ENCODE assay signal across 8 mouse cellular contexts in genomic region chr4:126200656-126201055, GRCm38 (mm10). TPM values are rescaled to one million over a fixed set of nuclear protein-coding genes. Genes with fewer than 3 reads are reported as not detected.
DNase-seq lines count a peak whose midpoint lies in the region; ATAC-seq and TF ChIP-seq lines count a peak whose summit lies in the region.

No protein-coding gene starts in this region.

- H3K9ac ChIP-seq in embryonic facial prominence, embryonic 14.5 days (ENCODE audit: low read depth, low read length) = peak overlapping the region; percentile 91
- no peak overlapping the region for H3K9ac ChIP-seq in midbrain, embryonic 16.5 days (ENCODE audit: low read depth, low read length)

- no peaks in the 10 kb centered on the region for H3K9me3 ChIP-seq in embryonic facial prominence, embryonic 14.5 days (ENCODE audit: control insufficient read depth, low read length)
- H3K9me3 ChIP-seq in midbrain, embryonic 16.5 days (replicated peaks; ENCODE audit: control insufficient read depth, low read length, poor library complexity, severe bottlenecking) = no peaks in the 10 kb centered on the region

- DNase-seq in left cerebral cortex, adult 2 months (ENCODE audit: extremely low spot score in 1 of 2, low spot score in 2 of 2) = no peak
- no peak for DNase-seq in left cerebral cortex, adult 9 months (ENCODE audit: low spot score in 2 of 2)
- DNase-seq in embryonic facial prominence, embryonic 14.5 days (ENCODE audit: low spot score) = no peak
- peak; percentile 20 for DNase-seq in induced T-regulatory cell, adult 2 months (ENCODE audit: low read depth)
- no peak for DNase-seq in retina, postnatal 1 day
- DNase-seq in thymus, postnatal 25 days = no peak
- no peak for DNase-seq in cerebellum, postnatal 4 days (ENCODE audit: low spot score in 2 of 2)

- no peaks in the 10 kb centered on the region for H3K27me3 ChIP-seq in embryonic facial prominence, embryonic 14.5 days (replicated peaks; ENCODE audit: control insufficient read depth, insufficient read depth, low read length)
- H3K27me3 ChIP-seq in midbrain, embryonic 16.5 days (ENCODE audit: control insufficient read depth, insufficient read depth, low read depth, low read length) = no peaks in the 10 kb centered on the region

- H3K4me1 ChIP-seq in embryonic facial prominence, embryonic 14.5 days (ENCODE audit: control insufficient read depth, insufficient read depth, low read length) = peaks cover 20% of the 10 kb centered on the region
- H3K4me1 ChIP-seq in midbrain, embryonic 16.5 days (ENCODE audit: control insufficient read depth, insufficient read depth, low read length) = peaks cover 25% of the 10 kb centered on the region

- peaks cover 13% of the 10 kb centered on the region; the same call in 1 of the 2 replicates for H3K36me3 ChIP-seq in embryonic facial prominence, embryonic 14.5 days (ENCODE audit: control insufficient read depth, insufficient read depth, low read length)
- no peaks in the 10 kb centered on the region for H3K36me3 ChIP-seq in midbrain, embryonic 16.5 days (ENCODE audit: control insufficient read depth, insufficient read depth, low read length)

- H3K4me3 ChIP-seq in left cerebral cortex, adult 2 months = peak overlapping the region; percentile 73
- peak overlapping the region; percentile 68 for H3K4me3 ChIP-seq in embryonic facial prominence, embryonic 14.5 days (ENCODE audit: low read depth, low read length)
- peak overlapping the region; percentile 83; the same call in 1 of the 2 replicates for H3K4me3 ChIP-seq in midbrain, embryonic 16.5 days (ENCODE audit: low read depth, low read length)

- H3K4me2 ChIP-seq in embryonic facial prominence, embryonic 14.5 days (ENCODE audit: low read depth, low read length) = peak overlapping the region; percentile 85
- H3K4me2 ChIP-seq in midbrain, embryonic 16.5 days (ENCODE audit: low read length) = peak overlapping the region; percentile 75

- TF ChIP-seq CTCF in left cerebral cortex, adult 2 months (IDR thresholded peaks at IDR 0.05) = no peak

- intact Hi-C loops in left cerebral cortex, adult 2 months (cut with DNase I) = no loop called here

- H3K27ac ChIP-seq in left cerebral cortex, adult 2 months = peak overlapping the region; percentile 28; the same call in 1 of the 2 replicates
- no peak overlapping the region for H3K27ac ChIP-seq in embryonic facial prominence, embryonic 14.5 days (replicated peaks; ENCODE audit: low read depth, low read length)
- no peak overlapping the region for H3K27ac ChIP-seq in midbrain, embryonic 16.5 days (ENCODE audit: low read length)

- ATAC-seq in embryonic facial prominence, embryonic 14.5 days (ENCODE audit: low read depth) = no peak
- no peak for ATAC-seq in midbrain, embryonic 16.5 days

- WGBS in embryonic facial prominence, embryonic 14.5 days = 38% methylated on average over 2 of the region's 2 CpGs
- WGBS in midbrain, embryonic 16.5 days = 71% methylated on average over 2 of the region's 2 CpGs

RNA-seq across cellular contexts. Expression of gene Thrap3, which starts 1.9 kb away (rescaled TPM):
- 100 to 1,000 TPM; 149 to 158 TPM for total RNA-seq in left cerebral cortex, adult 2 months (2021)
- polyA plus RNA-seq in embryonic facial prominence, embryonic 14.5 days (2014; fragmentation: Nextera tagmentation; extraction: Ambion mirVana) = 185 and 198 TPM in 2 replicates
- 124 and 137 TPM in 2 replicates for polyA plus RNA-seq in midbrain, embryonic 16.5 days (2015; fragmentation: Nextera tagmentation; extraction: Ambion mirVana)

RNA-seq across cellular contexts. Expression of gene Sh3d21, which starts 37.4 kb away (rescaled TPM):
- total RNA-seq in left cerebral cortex, adult 2 months (2021) = 1 to 10 TPM in 1 of 2 experiments, under 1 TPM in 1; 0.86 to 1.1 TPM
- polyA plus RNA-seq in embryonic facial prominence, embryonic 14.5 days (2014; fragmentation: Nextera tagmentation; extraction: Ambion mirVana) = 7.8 and 7.9 TPM in 2 replicates
- polyA plus RNA-seq in midbrain, embryonic 16.5 days (2015; fragmentation: Nextera tagmentation; extraction: Ambion mirVana) = 1.4 and 1.8 TPM in 2 replicates

RNA-seq across cellular contexts. Expression of gene Eva1b, which starts 53.1 kb away (rescaled TPM):
- total RNA-seq in left cerebral cortex, adult 2 months (2021) = 1 to 10 TPM; 3.1 to 3.8 TPM
- 78.9 and 81.7 TPM in 2 replicates for polyA plus RNA-seq in embryonic facial prominence, embryonic 14.5 days (2014; fragmentation: Nextera tagmentation; extraction: Ambion mirVana)
- 7.9 and 10.0 TPM in 2 replicates for polyA plus RNA-seq in midbrain, embryonic 16.5 days (2015; fragmentation: Nextera tagmentation; extraction: Ambion mirVana)

RNA-seq across cellular contexts. Expression of gene Map7d1, which starts 55.5 kb away (rescaled TPM):
- 100 to 1,000 TPM; 281 TPM for total RNA-seq in left cerebral cortex, adult 2 months (2021)
- 62.4 and 64.2 TPM in 2 replicates for polyA plus RNA-seq in embryonic facial prominence, embryonic 14.5 days (2014; fragmentation: Nextera tagmentation; extraction: Ambion mirVana)
- 66.1 and 68.2 TPM in 2 replicates for polyA plus RNA-seq in midbrain, embryonic 16.5 days (2015; fragmentation: Nextera tagmentation; extraction: Ambion mirVana)
